In genomic region chr2:112765046-112765445, GRCm38 (mm10) we compare ENCODE assay signal across 8 mouse cellular contexts.
DNase-seq lines count a peak whose midpoint lies in the region; ATAC-seq and TF ChIP-seq lines count a peak whose summit lies in the region.
"Had no signal": no experiment of that assay in that cellular context is flagged by ENCODE, and none has a peak within 500 bp of the region (broad histone marks: within the 10 kb centered on the region; RNA-seq: fewer than 3 reads in every experiment).

No protein-coding gene starts in this region.

- H3K27ac ChIP-seq in kidney, embryonic 14.5 days (ENCODE audit: low read depth, low read length): no peak overlapping the region
- no peak overlapping the region for H3K27ac ChIP-seq in ES-Bruce4 (ENCODE audit: insufficient read depth, low read length)
- no peak overlapping the region for H3K27ac ChIP-seq in liver, postnatal 0 days (ENCODE audit: low read depth)
- H3K27ac ChIP-seq: embryonic facial prominence, embryonic 15.5 days had no signal

- peak; percentile 47 for TF ChIP-seq CTCF in ES-Bruce4 (IDR thresholded peaks at IDR 0.05; ENCODE audit: low read depth, low read length)
- peak; percentile 54 for TF ChIP-seq CTCF in liver, postnatal 0 days (IDR thresholded peaks at IDR 0.05; ENCODE audit: low read depth)

- no peak for TF ChIP-seq POLR2A in ES-Bruce4 (IDR thresholded peaks at IDR 0.05; ENCODE audit: insufficient read depth, low read length)

- no peaks in the 10 kb centered on the region for H3K36me3 ChIP-seq in kidney, embryonic 14.5 days (ENCODE audit: control insufficient read depth, insufficient read depth, low read length)
- H3K36me3 ChIP-seq in ES-Bruce4 (ENCODE audit: control insufficient read depth, insufficient read depth, low read length, poor library complexity, severe bottlenecking): no peaks in the 10 kb centered on the region
- no peaks in the 10 kb centered on the region for H3K36me3 ChIP-seq in liver, postnatal 0 days (replicated peaks; ENCODE audit: insufficient read depth, low read length)
- H3K36me3 ChIP-seq: embryonic facial prominence, embryonic 15.5 days had no signal

- no peak for ATAC-seq in kidney, embryonic 14.5 days (ENCODE audit: low FRiP score, low TSS enrichment)
- ATAC-seq in liver, postnatal 0 days: no peak

- no peaks in the 10 kb centered on the region for H3K27me3 ChIP-seq in kidney, embryonic 14.5 days (ENCODE audit: control insufficient read depth, insufficient read depth, low read length)
- no peaks in the 10 kb centered on the region for H3K27me3 ChIP-seq in ES-Bruce4 (ENCODE audit: control insufficient read depth, insufficient read depth, low read length, poor library complexity, severe bottlenecking)
- H3K27me3 ChIP-seq in liver, postnatal 0 days (ENCODE audit: insufficient read depth, low read length): no peaks in the 10 kb centered on the region
- H3K27me3 ChIP-seq: embryonic facial prominence, embryonic 15.5 days had no signal

- no peaks in the 10 kb centered on the region for H3K4me1 ChIP-seq in kidney, embryonic 14.5 days (ENCODE audit: control insufficient read depth, insufficient read depth, low read length)
- no peaks in the 10 kb centered on the region for H3K4me1 ChIP-seq in ES-Bruce4 (ENCODE audit: control insufficient read depth, insufficient read depth, low read length)
- H3K4me1 ChIP-seq in liver, postnatal 0 days (ENCODE audit: insufficient read depth): no peaks in the 10 kb centered on the region
- H3K4me1 ChIP-seq: embryonic facial prominence, embryonic 15.5 days had no signal

- no peak overlapping the region for H3K4me2 ChIP-seq in kidney, embryonic 14.5 days (replicated peaks; ENCODE audit: low read depth, low read length)
- no peak overlapping the region for H3K4me2 ChIP-seq in liver, postnatal 0 days (ENCODE audit: low read depth, low read length)
- H3K4me2 ChIP-seq: embryonic facial prominence, embryonic 15.5 days had no signal

- 69% methylated on average over 5 of the region's 5 CpGs for WGBS in kidney, embryonic 14.5 days
- WGBS in liver, postnatal 0 days (ENCODE audit: insufficient replicate concordance): 47% methylated on average over 5 of the region's 5 CpGs

- TF ChIP-seq EP300 in ES-Bruce4 (IDR thresholded peaks at IDR 0.05; ENCODE audit: insufficient read depth, low read depth, low read length): no peak
- no peak for TF ChIP-seq EP300 in liver, postnatal 0 days (IDR thresholded peaks at IDR 0.05; ENCODE audit: low read depth)

- no peak overlapping the region for H3K9ac ChIP-seq in kidney, embryonic 14.5 days (ENCODE audit: low read depth, low read length)
- H3K9ac ChIP-seq in ES-Bruce4 (ENCODE audit: low read depth, poor library complexity, severe bottlenecking): no peak overlapping the region
- H3K9ac ChIP-seq in liver, postnatal 0 days (replicated peaks): no peak overlapping the region
- H3K9ac ChIP-seq: embryonic facial prominence, embryonic 15.5 days had no signal

- DNase-seq in kidney, adult 18-20 months: peak; percentile 39
- DNase-seq in CD4-positive helper T cell, adult 2 months (ENCODE audit: low read depth, low spot score): peak; percentile 33
- DNase-seq in cerebellum, postnatal 14 days: peak; percentile 30 to 62
- DNase-seq in liver, postnatal 0 days: peak; percentile 27
- no peak for DNase-seq in spleen, postnatal 14 days (ENCODE audit: low spot score in 2 of 2)

- no peak overlapping the region for H3K4me3 ChIP-seq in kidney, embryonic 14.5 days (ENCODE audit: low read length)
- H3K4me3 ChIP-seq in ES-Bruce4 (ENCODE audit: low read depth, low read length): no peak overlapping the region
- H3K4me3 ChIP-seq in liver, postnatal 0 days (ENCODE audit: low read depth, low read length): no peak overlapping the region
- H3K4me3 ChIP-seq: embryonic facial prominence, embryonic 15.5 days had no signal

- no peaks in the 10 kb centered on the region for H3K9me3 ChIP-seq in kidney, embryonic 14.5 days (ENCODE audit: control insufficient read depth, low read length)
- no peaks in the 10 kb centered on the region for H3K9me3 ChIP-seq in ES-Bruce4 (replicated peaks; ENCODE audit: control insufficient read depth, insufficient read depth, low read length, poor library complexity, severe bottlenecking)
- no peaks in the 10 kb centered on the region for H3K9me3 ChIP-seq in liver, postnatal 0 days (ENCODE audit: low read length)
- H3K9me3 ChIP-seq: embryonic facial prominence, embryonic 15.5 days had no signal

Comparison
In these comparisons a context has a peak if more than half of its experiments do, and no peak if none do; other contexts are left out.
1. DNase-seq: peak in kidney, adult 18-20 months (single experiment), CD4-positive helper T cell, adult 2 months (single experiment), cerebellum, postnatal 14 days (2 of 2) and liver, postnatal 0 days (single experiment); none in spleen, postnatal 14 days (0 of 2).